Mouse (Mus musculus): Measurements from ENCODE around the gene Rhod. TPM values are rescaled to one million over a fixed set of nuclear protein-coding genes. Genes with fewer than 3 reads are reported as not detected.
"Not testable (repeated sequence)": the region's sequence is repeated elsewhere in the genome, so short reads cannot be mapped to it uniquely, and the experiment has no call there.

The Rhod gene
- 10 to 100 TPM; 11.4 to 12.1 TPM for total RNA-seq (2021)

GRCm38 (mm10) chr19:4439161-4439801 lies at the start of gene Rhod:
Rhod (minus strand) TSS chr19:4439432.
- peak; percentile 76 for DNase-seq

GRCm38 (mm10) chr19:4487877-4488276 lies 48.6 kb upstream of the Rhod start:
- DNase-seq = peak; percentile 28

- DNase-seq = no peak
Measured at GRCm38 (mm10) chr19:4485006-4485405, 45.8 kb upstream of the Rhod start.

GRCm38 (mm10) chr19:4482111-4482859 lies 43.1 kb upstream of the Rhod start:
- DNase-seq = no peak

GRCm38 (mm10) chr19:4481326-4481725 lies 42.1 kb upstream of the Rhod start:
- no peak for DNase-seq

- no peak for DNase-seq
Measured at GRCm38 (mm10) chr19:4480041-4480440, 40.8 kb upstream of the Rhod start.

- DNase-seq = no peak
Measured at GRCm38 (mm10) chr19:4478190-4478516, 38.9 kb upstream of the Rhod start.

- DNase-seq = peak; percentile 73
Measured at GRCm38 (mm10) chr19:4477345-4478189, 38.3 kb upstream of the Rhod start, which contains the start of gene Syt12. Syt12 (minus strand) TSS chr19:4477447.

- peak; percentile 59 for DNase-seq
Measured at GRCm38 (mm10) chr19:4476601-4477257, 37.5 kb upstream of the Rhod start.

- no peak for DNase-seq
Measured at GRCm38 (mm10) chr19:4475224-4475925, 36.1 kb upstream of the Rhod start.

- DNase-seq = no peak
Measured at GRCm38 (mm10) chr19:4474739-4475138, 35.5 kb upstream of the Rhod start.

- DNase-seq = no peak
Measured at GRCm38 (mm10) chr19:4473549-4473948, 34.3 kb upstream of the Rhod start.

GRCm38 (mm10) chr19:4468363-4468762 lies 29.1 kb upstream of the Rhod start:
- no peak for DNase-seq

GRCm38 (mm10) chr19:4464666-4465065 lies 25.4 kb upstream of the Rhod start:
- DNase-seq = no peak

- DNase-seq = no peak
Measured at GRCm38 (mm10) chr19:4461981-4462380, 22.7 kb upstream of the Rhod start.

GRCm38 (mm10) chr19:4456227-4456626 lies 17.0 kb upstream of the Rhod start:
- DNase-seq = peak; percentile 67

- no peak for DNase-seq
Measured at GRCm38 (mm10) chr19:4455071-4455800, 16.0 kb upstream of the Rhod start.

- not testable (repeated sequence) for DNase-seq
Measured at GRCm38 (mm10) chr19:4454040-4454439, 14.8 kb upstream of the Rhod start.

- no peak for DNase-seq
Measured at GRCm38 (mm10) chr19:4452525-4452924, 13.3 kb upstream of the Rhod start.

- DNase-seq = no peak
Measured at GRCm38 (mm10) chr19:4451965-4452364, 12.7 kb upstream of the Rhod start.

GRCm38 (mm10) chr19:4451098-4451497 lies 11.9 kb upstream of the Rhod start:
- DNase-seq = no peak
